8 mouse cellular contexts compared by ENCODE assay signal in the genomic region with DNA sequence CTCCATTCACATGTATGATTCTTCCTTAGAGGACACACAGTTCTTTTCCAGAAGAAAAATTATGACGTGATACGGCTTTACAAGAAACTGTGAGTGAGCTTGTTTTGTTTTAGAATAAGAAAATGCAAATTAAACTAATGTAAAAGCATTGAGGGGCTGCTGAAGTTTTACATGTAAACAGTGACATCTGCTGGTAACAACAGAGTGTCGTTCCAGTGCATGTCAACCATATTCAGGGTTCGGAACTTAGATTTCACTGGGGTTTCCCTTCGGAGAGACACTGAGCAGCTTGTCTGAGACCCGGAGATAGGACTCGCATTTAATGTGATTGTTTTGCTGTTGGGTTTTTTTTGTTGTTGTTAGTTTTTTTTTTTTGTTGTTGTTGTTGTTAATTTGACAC.
DNase-seq lines count a peak whose midpoint lies in the region; ATAC-seq and TF ChIP-seq lines count a peak whose summit lies in the region.

No protein-coding gene starts in this region.

- intact Hi-C loops in gastrocnemius, postnatal 36 days (cut with DNase I), result loop anchor here (10.0 kb wide), 1 partner anchor 495 kb away; no protein-coding TSS in a partner anchor

- peak; percentile 3 for DNase-seq in gastrocnemius, postnatal 10 days
- no peak for DNase-seq in gastrocnemius, postnatal 36 days
- peak; percentile 55 for DNase-seq in 416B (ENCODE audit: low read depth)
- DNase-seq in brain, embryonic 18.5 days (ENCODE audit: low read depth, low spot score), result peak; percentile 60
- peak; percentile 34 to 44 for DNase-seq in layer of hippocampus, adult 2 months (ENCODE audit: low spot score in 2 of 2)
- peak; percentile 8 for DNase-seq in retina, postnatal 7 days (ENCODE audit: low read depth, low spot score)
- DNase-seq in B cell, adult 2 months, result no peak

- H3K4me3 ChIP-seq in layer of hippocampus, adult 2 months, result no peak overlapping the region

- ATAC-seq in erythroid progenitor cell, adult 5-6 weeks (replicated peaks; ENCODE audit: low FRiP score, poor library complexity, severe bottlenecking), result no peak

- no peak overlapping the region for H3K27ac ChIP-seq in layer of hippocampus, adult 2 months

- peak; percentile 84 for TF ChIP-seq CTCF in layer of hippocampus, adult 2 months (conservative IDR thresholded peaks at IDR 0.05)

Comparison
In these comparisons a context has a peak if more than half of its experiments do, and no peak if none do; other contexts are left out.
1. DNase-seq: peak in gastrocnemius, postnatal 10 days (single experiment), 416B (single experiment), brain, embryonic 18.5 days (single experiment), layer of hippocampus, adult 2 months (2 of 2) and retina, postnatal 7 days (single experiment); none in gastrocnemius, postnatal 36 days (0 of 2) and B cell, adult 2 months (0 of 2).